Mouse (Mus musculus): Measurements from ENCODE around the gene Taldo1.

Taldo1 gene

GRCm38 (mm10) chr7:141391625-141392551, at the start of gene Taldo1:
TSS of gene Taldo1 (plus strand) at chr7:141392199.
- in situ Hi-C loops (cut with MboI, MseI), result no loop called here

- in situ Hi-C loops (cut with MboI, MseI), result no loop called here
Measured at GRCm38 (mm10) chr7:141343230-141343629, 48.8 kb upstream of the Taldo1 start.

- in situ Hi-C loops (cut with MboI, MseI), result no loop called here
Measured at GRCm38 (mm10) chr7:141343696-141344095, 48.3 kb upstream of the Taldo1 start.

GRCm38 (mm10) chr7:141344787-141345186, 47.2 kb upstream of the Taldo1 start:
- in situ Hi-C loops (cut with MboI, MseI), result no loop called here

- in situ Hi-C loops (cut with MboI, MseI), result loop anchor here in 1 of 2 experiments (10.0 kb wide), 1 partner anchor 1396 kb away; no protein-coding TSS in a partner anchor
Measured at GRCm38 (mm10) chr7:141351061-141351460, 40.9 kb upstream of the Taldo1 start.

- in situ Hi-C loops (cut with MboI, MseI), result loop anchor here in 1 of 2 experiments (10.0 kb wide), 1 partner anchor 1400 kb away; no protein-coding TSS in a partner anchor
Measured at GRCm38 (mm10) chr7:141355051-141355450, 36.9 kb upstream of the Taldo1 start.

GRCm38 (mm10) chr7:141355626-141356326, 36.2 kb upstream of the Taldo1 start:
- in situ Hi-C loops (cut with MboI, MseI), result loop anchor here in 1 of 2 experiments (10.0 kb wide), 1 partner anchor 1401 kb away; no protein-coding TSS in a partner anchor

- in situ Hi-C loops (cut with MboI, MseI), result loop anchor here in 1 of 2 experiments (10.0 kb wide), 1 partner anchor 1402 kb away; no protein-coding TSS in a partner anchor
Measured at GRCm38 (mm10) chr7:141356971-141357370, 35.0 kb upstream of the Taldo1 start.

- in situ Hi-C loops (cut with MboI, MseI), result no loop called here
Measured at GRCm38 (mm10) chr7:141361510-141361909, 30.5 kb upstream of the Taldo1 start.

- in situ Hi-C loops (cut with MboI, MseI), result no loop called here
Measured at GRCm38 (mm10) chr7:141363106-141363751, 28.8 kb upstream of the Taldo1 start.

GRCm38 (mm10) chr7:141363752-141364125, 28.3 kb upstream of the Taldo1 start:
- in situ Hi-C loops (cut with MboI, MseI), result no loop called here

- in situ Hi-C loops (cut with MboI, MseI), result no loop called here
Measured at GRCm38 (mm10) chr7:141364349-141365048, 27.5 kb upstream of the Taldo1 start.

GRCm38 (mm10) chr7:141365049-141365445, 27.0 kb upstream of the Taldo1 start:
- in situ Hi-C loops (cut with MboI, MseI), result no loop called here

- in situ Hi-C loops (cut with MboI, MseI), result no loop called here
Measured at GRCm38 (mm10) chr7:141367358-141367757, 24.6 kb upstream of the Taldo1 start.

GRCm38 (mm10) chr7:141369918-141370317, 22.1 kb upstream of the Taldo1 start:
- in situ Hi-C loops (cut with MboI, MseI), result no loop called here

GRCm38 (mm10) chr7:141371942-141372595, 19.9 kb upstream of the Taldo1 start:
- in situ Hi-C loops (cut with MboI, MseI), result no loop called here

GRCm38 (mm10) chr7:141373611-141374010, 18.4 kb upstream of the Taldo1 start:
- in situ Hi-C loops (cut with MboI, MseI), result no loop called here

GRCm38 (mm10) chr7:141374399-141374798, 17.6 kb upstream of the Taldo1 start:
- in situ Hi-C loops (cut with MboI, MseI), result no loop called here

- in situ Hi-C loops (cut with MboI, MseI), result no loop called here
Measured at GRCm38 (mm10) chr7:141379584-141379983, 12.4 kb upstream of the Taldo1 start.

GRCm38 (mm10) chr7:141381068-141381835, 10.7 kb upstream of the Taldo1 start:
- in situ Hi-C loops (cut with MboI, MseI), result no loop called here
